Comparison of ENCODE assay signal across 14 mouse cellular contexts in the genomic region with DNA sequence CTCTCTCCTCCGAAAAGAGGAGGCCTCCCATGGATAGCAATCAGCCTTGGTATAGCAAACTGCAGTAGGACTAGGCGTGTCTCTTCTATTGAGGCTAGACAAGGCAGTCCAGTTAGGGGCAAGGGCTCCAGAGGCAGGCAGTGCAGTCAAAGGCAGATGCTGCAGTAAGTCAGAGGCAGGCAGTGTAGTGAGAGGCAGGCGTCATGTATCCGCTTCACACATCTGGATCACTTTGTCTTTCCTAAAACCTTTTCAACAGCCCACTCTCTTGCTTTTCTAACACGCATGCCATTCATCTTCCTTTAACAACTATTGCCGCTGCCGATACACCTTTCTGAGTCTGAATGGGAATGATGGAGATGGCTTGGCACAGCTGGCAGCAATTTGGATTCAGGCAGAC. TPM values are rescaled to one million over a fixed set of nuclear protein-coding genes. Genes with fewer than 3 reads are reported as not detected.
DNase-seq lines count a peak whose midpoint lies in the region; ATAC-seq and TF ChIP-seq lines count a peak whose summit lies in the region.
"Had no signal": no experiment of that assay in that cellular context is flagged by ENCODE, and none has a peak within 500 bp of the region (broad histone marks: within the 10 kb centered on the region; RNA-seq: fewer than 3 reads in every experiment).

A gene (plus strand): TSS at position 301 of the 400 bp plus-strand sequence.

- H3K9ac ChIP-seq in hindbrain, embryonic 11.5 days (ENCODE audit: low read depth, low read length): no peak within 1 kb of the TSS
- H3K9ac ChIP-seq in hindbrain, postnatal 0 days (replicated peaks; ENCODE audit: low read length): no peak within 1 kb of the TSS
- H3K9ac ChIP-seq in CH12.LX (ENCODE audit: insufficient read depth, low read depth): no peak within 1 kb of the TSS
- no peak within 1 kb of the TSS for H3K9ac ChIP-seq in forebrain, embryonic 11.5 days (ENCODE audit: low read length)
- H3K9ac ChIP-seq in hindbrain, embryonic 15.5 days: no peak within 1 kb of the TSS
- H3K9ac ChIP-seq: embryonic facial prominence, embryonic 15.5 days had no signal

- H3K4me2 ChIP-seq in hindbrain, embryonic 11.5 days (replicated peaks; ENCODE audit: low read depth, low read length): no peak within 1 kb of the TSS
- no peak within 1 kb of the TSS for H3K4me2 ChIP-seq in hindbrain, postnatal 0 days (ENCODE audit: low read depth, low read length)
- H3K4me2 ChIP-seq in CH12.LX (ENCODE audit: insufficient read depth, low read depth, poor library complexity, severe bottlenecking): no peak within 1 kb of the TSS
- H3K4me2 ChIP-seq in forebrain, embryonic 11.5 days (ENCODE audit: low read depth, low read length, severe bottlenecking): no peak within 1 kb of the TSS
- H3K4me2 ChIP-seq in hindbrain, embryonic 15.5 days: no peak within 1 kb of the TSS
- H3K4me2 ChIP-seq: embryonic facial prominence, embryonic 15.5 days; liver, embryonic 11.5 days had no signal

- H3K4me3 ChIP-seq in hindbrain, embryonic 11.5 days (ENCODE audit: low read depth, low read length): no peak within 1 kb of the TSS
- H3K4me3 ChIP-seq in hindbrain, postnatal 0 days (ENCODE audit: low read length): no peak within 1 kb of the TSS
- H3K4me3 ChIP-seq in CH12.LX (replicated peaks in 1 of 3; ENCODE audit: low read depth in 2 of 3, low read length in 2 of 3, poor library complexity in 1 of 3): no peak within 1 kb of the TSS
- H3K4me3 ChIP-seq in forebrain, embryonic 11.5 days (ENCODE audit: low read depth, low read length): no peak within 1 kb of the TSS
- no peak within 1 kb of the TSS for H3K4me3 ChIP-seq in hindbrain, embryonic 15.5 days
- no peak within 1 kb of the TSS for H3K4me3 ChIP-seq in thymus, adult 2 months (ENCODE audit: control insufficient read depth, insufficient read depth, low read length)
- H3K4me3 ChIP-seq: embryonic facial prominence, embryonic 15.5 days had no signal

- H3K79me2 ChIP-seq in CH12.LX (replicated peaks; ENCODE audit: control insufficient read depth, extremely low read depth, insufficient read depth, poor library complexity, severe bottlenecking): peaks cover 24% of the 10 kb centered on the region

- no peak for ATAC-seq in hindbrain, embryonic 11.5 days (ENCODE audit: low FRiP score)
- no peak for ATAC-seq in hindbrain, postnatal 0 days
- no peak for ATAC-seq in forebrain, embryonic 11.5 days (replicated peaks; ENCODE audit: low FRiP score)
- no peak for ATAC-seq in hindbrain, embryonic 15.5 days (ENCODE audit: low FRiP score, low read depth)

- in situ Hi-C loops in CH12.LX (cut with MboI; ENCODE audit: low pct_ligation_motif_present, low pct_unique_long_range_greater_than_20kb, low sequenced_read_pairs): no loop called here

- no peak for TF ChIP-seq EP300 in CH12.LX (IDR thresholded peaks at IDR 0.05; ENCODE audit: low read length)

- no peaks in the 10 kb centered on the region for H3K36me3 ChIP-seq in hindbrain, embryonic 11.5 days (ENCODE audit: control insufficient read depth, insufficient read depth, low read length)
- no peaks in the 10 kb centered on the region for H3K36me3 ChIP-seq in hindbrain, postnatal 0 days (ENCODE audit: insufficient read depth, low read length)
- peaks cover 0 to 11% of the 10 kb centered on the region in 2 experiments for H3K36me3 ChIP-seq in CH12.LX (replicated peaks in 1 of 2; ENCODE audit: control insufficient read depth in 1 of 2, insufficient read depth in 1 of 2, low read length in 1 of 2)
- no peaks in the 10 kb centered on the region for H3K36me3 ChIP-seq in forebrain, embryonic 11.5 days (ENCODE audit: control insufficient read depth, insufficient read depth, low read length)
- no peaks in the 10 kb centered on the region for H3K36me3 ChIP-seq in hindbrain, embryonic 15.5 days
- H3K36me3 ChIP-seq in thymus, adult 2 months (ENCODE audit: control insufficient read depth, insufficient read depth, low read length): no peaks in the 10 kb centered on the region
- H3K36me3 ChIP-seq: embryonic facial prominence, embryonic 15.5 days had no signal

- TF ChIP-seq RAD21 in CH12.LX (IDR thresholded peaks at IDR 0.05; ENCODE audit: low read depth, low read length): no peak

- dilution Hi-C loops in CH12.LX (cut with MboI; ENCODE audit: extremely low pct_ligation_motif_present, extremely low pct_unique_long_range_greater_than_20kb, low sequenced_read_pairs): no loop called here

- no peak for TF ChIP-seq CTCF in hindbrain, postnatal 0 days (IDR thresholded peaks at IDR 0.05; ENCODE audit: low read depth)
- no peak for TF ChIP-seq CTCF in CH12.LX (conservative IDR thresholded peaks at IDR 0.05 in 1 of 2, IDR thresholded peaks at IDR 0.05 in 1 of 2; ENCODE audit: low read depth in 2 of 2, low read length in 2 of 2)
- TF ChIP-seq CTCF in thymus, adult 2 months (IDR thresholded peaks at IDR 0.05; ENCODE audit: borderline replicate concordance, control insufficient read depth, extremely low read depth, insufficient read depth, low read length, poor library complexity): no peak

- TF ChIP-seq POLR2A in CH12.LX (IDR thresholded peaks at IDR 0.05; ENCODE audit: low read depth, low read length): no peak
- TF ChIP-seq POLR2A in thymus, adult 2 months (IDR thresholded peaks at IDR 0.05; ENCODE audit: control insufficient read depth, extremely low read depth, insufficient read depth, low read length, poor library complexity): no peak

- no peaks in the 10 kb centered on the region for H3K4me1 ChIP-seq in hindbrain, embryonic 11.5 days (replicated peaks; ENCODE audit: control insufficient read depth, insufficient read depth, low read length)
- peaks cover 8% of the 10 kb centered on the region for H3K4me1 ChIP-seq in hindbrain, postnatal 0 days (ENCODE audit: insufficient read depth, low read length)
- H3K4me1 ChIP-seq in CH12.LX (ENCODE audit: control insufficient read depth in 1 of 2, insufficient read depth in 2 of 2): peaks cover 3 to 25% of the 10 kb centered on the region in 2 experiments
- no peaks in the 10 kb centered on the region for H3K4me1 ChIP-seq in forebrain, embryonic 11.5 days (replicated peaks; ENCODE audit: control insufficient read depth, insufficient read depth, low read length)
- H3K4me1 ChIP-seq in hindbrain, embryonic 15.5 days (replicated peaks): peaks cover 25% of the 10 kb centered on the region
- H3K4me1 ChIP-seq in thymus, adult 2 months (replicated peaks; ENCODE audit: control insufficient read depth, insufficient read depth, low read length): no peaks in the 10 kb centered on the region; the same call in 1 of the 2 replicates

- H3K9me3 ChIP-seq in hindbrain, embryonic 11.5 days (ENCODE audit: control insufficient read depth, low read length): no peaks in the 10 kb centered on the region
- no peaks in the 10 kb centered on the region for H3K9me3 ChIP-seq in hindbrain, postnatal 0 days (ENCODE audit: low read length)
- no peaks in the 10 kb centered on the region for H3K9me3 ChIP-seq in CH12.LX (replicated peaks; ENCODE audit: low read length)
- H3K9me3 ChIP-seq in forebrain, embryonic 11.5 days (ENCODE audit: control insufficient read depth, low read length): no peaks in the 10 kb centered on the region
- no peaks in the 10 kb centered on the region for H3K9me3 ChIP-seq in hindbrain, embryonic 15.5 days
- H3K9me3 ChIP-seq: embryonic facial prominence, embryonic 15.5 days had no signal

- no peak within 1 kb of the TSS for H3K27ac ChIP-seq in hindbrain, embryonic 11.5 days (ENCODE audit: low read depth, low read length)
- no peak within 1 kb of the TSS for H3K27ac ChIP-seq in hindbrain, postnatal 0 days
- no peak within 1 kb of the TSS for H3K27ac ChIP-seq in CH12.LX (ENCODE audit: insufficient read depth, low read depth)
- no peak within 1 kb of the TSS for H3K27ac ChIP-seq in forebrain, embryonic 11.5 days (ENCODE audit: low read depth, low read length)
- no peak within 1 kb of the TSS for H3K27ac ChIP-seq in hindbrain, embryonic 15.5 days (replicated peaks)
- no peak within 1 kb of the TSS for H3K27ac ChIP-seq in thymus, adult 2 months (ENCODE audit: control insufficient read depth, insufficient read depth, low read length)
- H3K27ac ChIP-seq: embryonic facial prominence, embryonic 15.5 days had no signal

- intact Hi-C loops in gastrocnemius, postnatal 14 days (cut with DNase I; ENCODE audit: low total_unique reads): no loop called here

- DNase-seq in hindbrain, embryonic 11.5 days (ENCODE audit: low spot score): no peak
- DNase-seq in hindbrain, postnatal 0 days (ENCODE audit: low spot score): no peak
- no peak for DNase-seq in CH12.LX (ENCODE audit: extremely low read depth)
- peak; percentile 13 for DNase-seq in forebrain, embryonic 11.5 days (ENCODE audit: low spot score)
- DNase-seq in left cerebral cortex, adult 8-10 months (ENCODE audit: low spot score in 2 of 2): no peak
- no peak for DNase-seq in gastrocnemius, postnatal 14 days
- no peak for DNase-seq in thymus, adult 2 months
- DNase-seq: adrenal gland, postnatal 36 days; heart, postnatal 10 days; kidney, adult 18-20 months; thymus, adult 18-20 months had no signal

- no peaks in the 10 kb centered on the region for H3K27me3 ChIP-seq in hindbrain, embryonic 11.5 days (ENCODE audit: control insufficient read depth, insufficient read depth, low read length)
- H3K27me3 ChIP-seq in hindbrain, postnatal 0 days (ENCODE audit: insufficient read depth, low read length): no peaks in the 10 kb centered on the region
- no peaks in the 10 kb centered on the region for H3K27me3 ChIP-seq in CH12.LX (replicated peaks)
- no peaks in the 10 kb centered on the region for H3K27me3 ChIP-seq in forebrain, embryonic 11.5 days (ENCODE audit: control insufficient read depth, insufficient read depth, low read length)
- H3K27me3 ChIP-seq in hindbrain, embryonic 15.5 days: no peaks in the 10 kb centered on the region
- no peaks in the 10 kb centered on the region for H3K27me3 ChIP-seq in thymus, adult 2 months (ENCODE audit: control insufficient read depth, insufficient read depth, low read length)
- H3K27me3 ChIP-seq: embryonic facial prominence, embryonic 15.5 days had no signal

- 78% methylated on average over 7 of the region's 7 CpGs for WGBS in hindbrain, embryonic 11.5 days
- 74% methylated on average over 7 of the region's 7 CpGs for WGBS in hindbrain, postnatal 0 days
- 74% methylated on average over 7 of the region's 7 CpGs for WGBS in forebrain, embryonic 11.5 days
- WGBS in hindbrain, embryonic 15.5 days: 73% methylated on average over 7 of the region's 7 CpGs
- 82% methylated on average over 7 of the region's 7 CpGs for WGBS in thymus, adult 2 months

RNA-seq across cellular contexts. Expression of the gene that starts here (rescaled TPM):
- 10.5 and 12.5 TPM in 2 replicates for polyA plus RNA-seq in hindbrain, embryonic 11.5 days (2014; fragmentation: Nextera tagmentation; extraction: Ambion mirVana)
- 13.9 and 15.0 TPM in 2 replicates for total RNA-seq in hindbrain, postnatal 0 days (2014; rRNA removed)
- polyA plus RNA-seq in hindbrain, postnatal 0 days (2015; fragmentation: Nextera tagmentation; extraction: Ambion mirVana): 5.6 and 6.2 TPM in 2 replicates
- total RNA-seq in CH12.LX (2012; rRNA removed) (12.8 and 14.8 TPM in 2 replicates), CH12.LX (2014; rRNA removed) (21.9 and 24.2 TPM in 2 replicates)
- 8.7 and 8.8 TPM in 2 replicates for polyA plus RNA-seq in CH12.LX (2012; ENCODE audit: insufficient read length, low read depth)
- polyA plus RNA-seq in forebrain, embryonic 11.5 days (2014; fragmentation: Nextera tagmentation; extraction: Ambion mirVana): 10.4 and 12.1 TPM in 2 replicates
- polyA plus RNA-seq in hindbrain, embryonic 15.5 days (2015; fragmentation: Nextera tagmentation; extraction: Ambion mirVana): 10.0 and 10.9 TPM in 2 replicates
- total RNA-seq in left cerebral cortex, adult 8-10 months (2022): 1 to 10 TPM; 4.7 to 7.3 (median 5.8) TPM
- 1 to 10 TPM; 2.6 to 3.4 TPM for total RNA-seq in gastrocnemius, postnatal 14 days (2021)
- polyA plus RNA-seq in thymus, adult 2 months (2012; rRNA removed): 5.9 and 6.4 TPM in 2 replicates
